Mouse (Mus musculus) spleen, embryonic (tissue): ENCODE results near the gene Entpd3.

Source experiments
- CTCF ChIA-PET: fragments of 350-600 bp; sonication (Branson Sonifier 250); formaldehyde crosslinking; loops from one replicate; lab custom pipeline; 2022; lab: Charles Lee

The Entpd3 gene

DNA sequence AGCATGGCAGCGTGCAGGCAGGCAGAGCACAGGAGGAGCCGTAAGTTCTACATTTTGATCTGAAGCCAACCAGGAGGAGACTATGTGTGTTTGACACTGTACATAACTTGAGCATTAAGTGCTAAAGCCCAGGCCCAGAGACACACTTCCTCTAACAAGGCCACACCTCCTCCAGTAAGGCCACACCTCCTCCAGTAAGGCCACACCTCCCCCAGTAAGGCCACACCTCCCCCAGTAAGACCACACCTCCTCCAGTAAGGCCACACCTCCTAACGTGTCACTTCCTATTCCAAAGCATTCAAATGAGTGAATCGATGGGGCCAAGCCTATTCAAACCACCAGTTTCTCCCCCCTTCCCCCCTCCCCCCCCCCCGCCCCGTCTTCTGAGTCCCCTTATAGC, 6.9 kb upstream of the Entpd3 start:
- CTCF ChIA-PET, result interaction anchor here (0.7 kb wide), 1 partner anchor 38 kb away, joined by 6 read pairs; no protein-coding TSS in a partner anchor

DNA sequence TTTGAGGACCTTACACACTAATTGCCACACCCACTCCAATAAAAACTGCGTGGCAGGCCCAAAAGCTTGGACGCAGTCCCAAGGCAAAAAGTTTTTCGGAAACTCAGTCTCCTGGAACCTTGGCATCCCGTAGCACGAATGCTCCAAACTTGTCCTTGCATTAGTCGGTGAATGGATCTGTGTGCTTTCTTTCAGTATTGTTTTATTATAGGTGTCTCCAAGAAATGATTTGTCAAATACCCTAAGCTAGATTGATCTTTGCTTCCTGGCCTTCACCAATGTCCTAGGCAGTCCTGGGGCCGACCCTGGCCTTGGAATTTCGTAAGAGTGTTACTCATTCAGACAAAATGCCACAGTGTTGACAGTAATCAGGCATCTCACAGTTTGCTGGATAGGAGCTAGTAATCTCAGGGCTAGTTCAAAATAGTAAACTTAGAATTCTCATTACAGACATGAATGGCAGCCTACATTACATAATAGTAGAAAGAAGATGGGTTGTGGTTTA, 6.1 kb upstream of the Entpd3 start:
- CTCF ChIA-PET, result interaction anchor here (0.7 kb wide), 1 partner anchor 37 kb away, joined by 6 read pairs; no protein-coding TSS in a partner anchor

- CTCF ChIA-PET, result no interaction called here
Observed at GRCm38 (mm10) chr9:120541411-120541810, 1.8 kb downstream of the Entpd3 start.

GRCm38 (mm10) chr9:120542241-120542640, 2.6 kb downstream of the Entpd3 start:
- CTCF ChIA-PET, result no interaction called here

DNA sequence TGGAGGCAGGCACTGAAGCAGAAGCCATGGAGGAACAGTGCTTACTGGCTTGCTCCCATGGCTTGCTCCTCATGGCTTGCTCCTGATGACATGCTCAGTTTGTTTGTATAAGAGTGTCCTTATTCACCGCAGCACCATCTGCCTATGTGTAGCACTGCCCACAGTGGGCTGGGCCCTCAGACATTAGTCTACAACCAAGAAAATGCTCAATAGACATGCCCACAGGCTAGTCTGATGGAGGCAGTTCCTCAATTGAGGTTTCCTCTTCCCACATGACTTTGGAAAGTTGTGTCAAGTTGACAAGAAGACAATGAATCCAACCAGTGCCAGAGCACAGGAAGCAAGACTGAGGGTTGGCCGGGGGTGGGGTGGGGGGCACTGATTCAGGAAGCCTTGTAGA, 6.4 kb downstream of the Entpd3 start:
- CTCF ChIA-PET, result no interaction called here

GRCm38 (mm10) chr9:120546482-120546881, 6.9 kb downstream of the Entpd3 start:
- CTCF ChIA-PET, result no interaction called here

DNA sequence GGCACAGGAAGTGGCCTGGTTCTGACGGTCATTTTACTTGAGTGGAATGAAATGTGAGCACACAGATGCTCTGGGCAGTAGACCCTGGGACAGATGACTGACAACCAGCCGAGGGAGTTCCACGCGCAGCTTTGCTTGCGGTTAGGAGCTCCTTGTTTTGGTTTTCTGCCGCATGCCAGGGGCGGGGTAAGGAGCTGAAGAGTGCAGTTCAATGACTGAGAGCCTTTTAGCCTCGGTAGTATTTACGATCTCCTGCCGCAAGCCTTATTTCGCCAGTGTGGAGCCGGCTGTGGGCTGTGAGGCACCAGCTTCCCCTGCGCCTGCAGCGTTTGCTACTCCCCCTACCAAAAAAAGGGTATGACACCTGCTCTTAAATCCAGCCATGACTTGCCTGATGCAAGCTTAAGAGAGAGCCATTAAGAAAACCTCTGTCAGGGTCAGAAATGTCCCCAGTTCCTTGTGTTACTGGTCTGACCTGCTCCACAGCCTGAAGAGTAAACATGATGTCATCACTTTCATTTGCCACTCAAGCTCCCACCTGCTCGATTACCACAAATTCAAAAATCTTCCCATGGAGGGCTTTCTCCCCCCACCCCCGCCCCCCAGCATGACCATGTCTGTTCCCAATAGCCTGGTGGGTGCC, 7.5 kb downstream of the Entpd3 start:
- CTCF ChIA-PET, result no interaction called here

DNA sequence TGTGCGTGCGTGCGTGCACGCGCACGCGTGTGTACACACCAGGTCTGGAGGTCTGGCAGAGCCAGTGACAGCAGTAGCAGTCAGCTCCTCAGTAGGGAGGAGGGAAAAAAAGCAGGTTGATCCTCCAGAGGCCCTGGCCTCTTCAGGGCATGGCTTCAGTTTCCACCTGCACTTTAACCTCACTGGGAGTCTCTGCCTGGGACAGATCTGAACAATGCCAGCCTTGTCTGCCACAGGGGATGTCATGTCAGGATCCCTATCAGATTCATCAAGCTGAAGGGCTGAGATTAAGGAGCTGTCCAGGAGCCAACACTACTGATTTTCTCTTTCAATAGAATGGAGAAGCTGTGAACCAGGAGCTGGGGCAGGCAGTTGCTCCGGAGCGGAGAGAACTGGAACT, 11.2 kb downstream of the Entpd3 start:
- CTCF ChIA-PET, result no interaction called here

DNA sequence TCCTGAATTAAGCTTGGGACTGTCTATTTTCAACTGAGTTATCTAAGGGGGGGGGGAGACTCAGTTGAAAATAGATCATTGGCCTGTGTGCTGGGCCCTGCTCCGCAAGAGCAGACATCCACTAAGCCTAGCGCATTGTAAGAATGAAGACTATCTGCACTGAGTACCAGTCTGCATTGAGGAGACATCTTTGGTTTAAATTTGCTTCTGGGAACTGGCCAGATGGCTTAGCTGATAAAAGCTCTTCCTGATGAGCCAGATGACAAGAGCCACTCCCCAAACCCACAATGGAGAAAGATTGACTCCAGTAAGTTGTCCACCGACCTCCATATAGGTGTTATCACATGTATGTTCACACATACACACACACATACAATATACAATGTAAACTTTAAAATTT, 24.0 kb downstream of the Entpd3 start:
- CTCF ChIA-PET, result no interaction called here

- CTCF ChIA-PET, result no interaction called here
Observed at GRCm38 (mm10) chr9:120564247-120564646, 24.6 kb downstream of the Entpd3 start.

DNA sequence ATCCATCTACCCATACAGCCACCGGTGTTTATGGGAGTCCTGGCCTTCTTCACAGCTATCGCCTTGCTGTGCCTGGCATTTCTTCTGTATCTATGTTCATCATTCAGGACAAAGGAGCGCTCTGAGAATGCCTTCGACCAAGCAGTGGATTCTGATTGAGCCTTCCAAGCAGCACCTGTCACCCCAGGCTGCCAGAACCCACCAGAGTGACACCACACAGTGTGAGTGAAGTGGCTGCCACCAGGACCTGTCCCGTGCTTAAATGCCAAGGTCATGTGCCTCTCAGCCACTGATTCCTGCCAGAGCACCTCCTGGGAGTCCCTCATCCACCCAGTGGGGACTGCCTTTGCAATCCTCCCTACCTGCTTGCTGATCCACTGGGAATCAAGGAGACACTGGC, 26.8 kb downstream of the Entpd3 start:
- CTCF ChIA-PET, result interaction anchor here (0.5 kb wide), 1 partner anchor 378 kb away, joined by 3 read pairs; no protein-coding TSS in a partner anchor

DNA sequence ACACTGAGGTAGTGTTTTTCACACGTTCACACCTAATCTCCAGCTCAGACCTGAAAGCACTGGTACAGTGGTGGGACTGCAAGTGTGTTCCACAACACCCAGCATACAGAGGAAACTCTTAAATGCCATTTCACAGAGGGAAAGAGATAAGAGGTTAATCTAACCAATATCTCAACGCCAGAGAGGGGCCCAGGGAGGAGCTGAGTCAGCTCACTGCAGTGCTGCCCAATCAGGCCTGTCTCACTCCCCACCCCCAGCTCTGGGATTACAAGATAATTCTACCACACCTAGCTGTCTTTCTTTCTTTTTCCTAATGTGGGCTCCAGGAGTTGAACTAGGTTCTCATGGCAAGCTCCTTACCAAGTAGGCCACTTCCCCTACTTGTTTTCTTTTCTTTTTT, 29.3 kb downstream of the Entpd3 start:
- CTCF ChIA-PET, result interaction anchor here (1.2 to 1.6 kb wide), 2 partner anchors 76 to 138 kb away, joined by 3 read pairs; no protein-coding TSS in a partner anchor

DNA sequence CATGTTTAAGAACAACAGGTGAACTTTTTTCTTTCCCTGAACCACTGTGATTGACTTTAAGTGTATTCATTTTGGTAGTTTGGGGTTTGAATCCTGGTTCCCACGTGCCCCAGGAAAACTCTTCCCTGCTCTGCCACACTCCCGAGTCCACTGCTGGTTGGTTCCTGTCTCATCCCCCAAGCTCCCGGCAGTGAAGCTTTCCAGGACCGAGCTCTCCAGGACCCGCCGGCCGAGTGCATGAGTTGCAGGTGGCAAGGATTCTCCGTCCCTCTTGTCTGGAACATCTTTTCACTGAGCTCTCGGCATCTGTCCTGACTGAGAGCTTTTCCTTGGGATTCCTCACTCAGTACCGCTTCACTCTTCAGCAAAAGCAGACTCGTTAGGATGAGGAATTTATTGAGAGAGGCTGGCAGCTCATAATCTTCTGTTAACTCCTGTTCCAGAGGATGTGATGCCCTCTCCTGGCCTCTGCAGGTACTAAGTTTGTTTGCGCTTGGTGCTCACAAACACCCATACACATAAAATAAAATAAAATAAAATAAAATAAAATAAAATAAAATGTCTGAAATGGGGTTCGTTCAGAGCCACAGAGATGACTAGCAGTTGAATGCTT, 30.2 kb downstream of the Entpd3 start:
- CTCF ChIA-PET, result interaction anchor here (0.6 to 1.6 kb wide), 6 partner anchors 23 to 435 kb away, joined by 3 to 8 read pairs (median 4); no protein-coding TSS in a partner anchor

DNA sequence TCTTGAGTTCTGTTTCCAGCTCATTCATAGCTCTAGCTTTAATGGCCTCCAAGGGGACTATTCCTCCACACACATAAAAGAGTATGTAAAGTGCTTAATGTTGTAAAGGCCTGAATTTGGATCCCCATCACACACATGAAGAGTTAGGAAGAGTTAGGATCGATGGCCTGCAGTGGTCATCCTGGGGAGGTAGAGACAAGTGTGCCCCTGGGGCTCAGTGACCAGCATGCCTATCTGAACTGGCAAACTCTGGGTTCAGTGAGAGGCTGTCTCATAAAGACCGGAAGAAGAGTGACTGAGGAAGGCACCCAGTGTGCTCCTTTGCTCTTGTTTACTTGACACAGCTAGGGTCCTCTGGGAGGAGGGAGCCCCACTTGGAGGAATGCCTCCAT, 30.7 kb downstream of the Entpd3 start:
- CTCF ChIA-PET, result interaction anchor here (0.6 to 1.6 kb wide), 4 partner anchors 22 to 77 kb away, joined by 3 to 6 read pairs (median 4); no protein-coding TSS in a partner anchor

GRCm38 (mm10) chr9:120570741-120571592, 31.3 kb downstream of the Entpd3 start, which contains the start of gene Rpl14:
Gene Rpl14, plus strand, starts transcription at chr9:120571444.
- CTCF ChIA-PET, result interaction anchor here (0.8 to 1.2 kb wide), 2 partner anchors 11 to 362 kb away, joined by 3 to 4 read pairs; no protein-coding TSS in a partner anchor

GRCm38 (mm10) chr9:120571593-120572385, 32.2 kb downstream of the Entpd3 start:
- CTCF ChIA-PET, result interaction anchor here (0.6 to 1.2 kb wide), 3 partner anchors 10 to 1413 kb away, joined by 3 to 4 read pairs (median 3); no protein-coding TSS in a partner anchor

GRCm38 (mm10) chr9:120575748-120576661, 36.4 kb downstream of the Entpd3 start:
- CTCF ChIA-PET, result no interaction called here

DNA sequence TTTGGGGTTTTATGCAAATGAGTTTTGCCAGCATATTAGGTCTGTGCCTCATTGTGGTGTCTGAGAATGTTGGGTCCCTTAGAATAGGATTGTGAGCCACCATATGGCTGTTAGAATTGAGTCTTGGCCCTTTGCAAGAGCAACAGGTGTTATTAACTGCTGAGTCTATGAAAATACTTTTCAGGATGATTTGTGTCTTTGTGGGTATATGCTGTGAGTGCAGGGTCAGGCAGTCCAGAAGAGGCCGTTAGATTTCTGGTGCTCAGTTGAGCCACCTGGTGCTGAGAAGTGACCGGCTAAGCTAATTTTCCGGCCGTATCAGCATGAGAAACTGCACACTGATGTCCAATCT, 37.0 kb downstream of the Entpd3 start:
- CTCF ChIA-PET, result no interaction called here

- CTCF ChIA-PET, result no interaction called here
Observed at GRCm38 (mm10) chr9:120577133-120577651, 37.6 kb downstream of the Entpd3 start.
